Mouse (Mus musculus): ENCODE data around the gene Sds. TPM values are rescaled to one million over a fixed set of nuclear protein-coding genes. Genes with fewer than 3 reads are reported as not detected.

The Sds gene
- polyA plus RNA-seq, 1 experiment from 2014 or later = not detected

- H3K4me2 ChIP-seq (ENCODE audit: low read depth, low read length) = peak within 1 kb of the TSS; percentile 96
- H3K27ac ChIP-seq (ENCODE audit: low read length) = no peak within 1 kb of the TSS
- H3K9me3 ChIP-seq (ENCODE audit: control insufficient read depth, low read length) = no peaks in the 10 kb centered on the region
- whole genome bisulfite sequencing = 0% methylated on average over 40 of the region's 55 CpGs
- peak within 1 kb of the TSS; percentile 93 for H3K9ac ChIP-seq (ENCODE audit: low read length)
- H3K4me1 ChIP-seq (replicated peaks; ENCODE audit: control insufficient read depth, insufficient read depth, low read length) = peaks cover 9% of the 10 kb centered on the region
- ATAC-seq (ENCODE audit: low read depth) = peak; percentile 87
- H3K4me3 ChIP-seq (ENCODE audit: low read length) = peak within 1 kb of the TSS; percentile 87
- H3K27me3 ChIP-seq (ENCODE audit: control insufficient read depth, insufficient read depth, low read depth, low read length) = no peaks in the 10 kb centered on the region
- no peaks in the 10 kb centered on the region; the same call in 1 of the 2 replicates for H3K36me3 ChIP-seq (ENCODE audit: control insufficient read depth, insufficient read depth, low read length)
These were observed 26.9 kb downstream of the Sds start, which contains the start of gene Plbd2 for GRCm38 (mm10) chr5:120503144-120503795. Gene Plbd2 (minus strand): TSS chr5:120503625.

GRCm38 (mm10) chr5:120505368-120505767 is 29.0 kb downstream of the Sds start:
- Histone ChIP-seq H3K27ac (ENCODE audit: low read length) (no peak overlapping the region), H3K4me1 (replicated peaks; ENCODE audit: control insufficient read depth, insufficient read depth, low read length) (peaks cover 9% of the 10 kb centered on the region), H3K4me3 (ENCODE audit: low read length) (no peak overlapping the region), H3K4me2 (ENCODE audit: low read depth, low read length) (no peak overlapping the region), H3K27me3 (ENCODE audit: control insufficient read depth, insufficient read depth, low read depth, low read length) (no peaks in the 10 kb centered on the region), H3K9ac (ENCODE audit: low read length) (no peak overlapping the region), H3K9me3 (ENCODE audit: control insufficient read depth, low read length) (no peaks in the 10 kb centered on the region), H3K36me3 (ENCODE audit: control insufficient read depth, insufficient read depth, low read length) (no peaks in the 10 kb centered on the region)
- ATAC-seq (ENCODE audit: low read depth) = peak; percentile 24; the same call in 1 of the 2 replicates
- WGBS = 21% methylated on average over 16 of the region's 16 CpGs

- Histone ChIP-seq H3K4me2 (ENCODE audit: low read depth, low read length) (no peak overlapping the region), H3K4me1 (replicated peaks; ENCODE audit: control insufficient read depth, insufficient read depth, low read length) (peaks cover 12% of the 10 kb centered on the region), H3K4me3 (ENCODE audit: low read length) (no peak overlapping the region), H3K9ac (ENCODE audit: low read length) (no peak overlapping the region), H3K9me3 (ENCODE audit: control insufficient read depth, low read length) (no peaks in the 10 kb centered on the region), H3K27ac (ENCODE audit: low read length) (no peak overlapping the region), H3K27me3 (ENCODE audit: control insufficient read depth, insufficient read depth, low read depth, low read length) (no peaks in the 10 kb centered on the region), H3K36me3 (ENCODE audit: control insufficient read depth, insufficient read depth, low read length) (no peaks in the 10 kb centered on the region)
- no peak for ATAC-seq (ENCODE audit: low read depth)
- WGBS = 61% methylated on average over 9 of the region's 9 CpGs
These were observed 29.5 kb downstream of the Sds start for GRCm38 (mm10) chr5:120505781-120506180.

- H3K9me3 ChIP-seq (ENCODE audit: control insufficient read depth, low read length) = no peaks in the 10 kb centered on the region
These were observed 30.2 kb downstream of the Sds start for GRCm38 (mm10) chr5:120506490-120506889.

GRCm38 (mm10) chr5:120507311-120507710 is 31.0 kb downstream of the Sds start:
- Histone ChIP-seq H3K9me3 (ENCODE audit: control insufficient read depth, low read length) (no peaks in the 10 kb centered on the region), H3K27me3 (ENCODE audit: control insufficient read depth, insufficient read depth, low read depth, low read length) (no peaks in the 10 kb centered on the region), H3K36me3 (ENCODE audit: control insufficient read depth, insufficient read depth, low read length) (no peaks in the 10 kb centered on the region), H3K4me2 (ENCODE audit: low read depth, low read length) (no peak overlapping the region), H3K4me3 (ENCODE audit: low read length) (no peak overlapping the region), H3K4me1 (replicated peaks; ENCODE audit: control insufficient read depth, insufficient read depth, low read length) (peaks cover 18% of the 10 kb centered on the region), H3K9ac (ENCODE audit: low read length) (no peak overlapping the region), H3K27ac (ENCODE audit: low read length) (no peak overlapping the region)
- 49% methylated on average over 4 of the region's 4 CpGs for WGBS
- no peak for ATAC-seq (ENCODE audit: low read depth)

More at GRCm38 (mm10) chr5:120506490-120506889, 30.2 kb downstream of the Sds start:
- Histone ChIP-seq H3K36me3 (ENCODE audit: control insufficient read depth, insufficient read depth, low read length) (no peaks in the 10 kb centered on the region), H3K9ac (ENCODE audit: low read length) (no peak overlapping the region), H3K4me3 (ENCODE audit: low read length) (no peak overlapping the region), H3K4me1 (replicated peaks; ENCODE audit: control insufficient read depth, insufficient read depth, low read length) (peaks cover 15% of the 10 kb centered on the region), H3K27ac (ENCODE audit: low read length) (no peak overlapping the region), H3K4me2 (ENCODE audit: low read depth, low read length) (no peak overlapping the region), H3K27me3 (ENCODE audit: control insufficient read depth, insufficient read depth, low read depth, low read length) (no peaks in the 10 kb centered on the region)
- 38% methylated on average over 9 of the region's 9 CpGs for WGBS
- ATAC-seq (ENCODE audit: low read depth) = peak; percentile 21; the same call in 1 of the 2 replicates

DNA sequence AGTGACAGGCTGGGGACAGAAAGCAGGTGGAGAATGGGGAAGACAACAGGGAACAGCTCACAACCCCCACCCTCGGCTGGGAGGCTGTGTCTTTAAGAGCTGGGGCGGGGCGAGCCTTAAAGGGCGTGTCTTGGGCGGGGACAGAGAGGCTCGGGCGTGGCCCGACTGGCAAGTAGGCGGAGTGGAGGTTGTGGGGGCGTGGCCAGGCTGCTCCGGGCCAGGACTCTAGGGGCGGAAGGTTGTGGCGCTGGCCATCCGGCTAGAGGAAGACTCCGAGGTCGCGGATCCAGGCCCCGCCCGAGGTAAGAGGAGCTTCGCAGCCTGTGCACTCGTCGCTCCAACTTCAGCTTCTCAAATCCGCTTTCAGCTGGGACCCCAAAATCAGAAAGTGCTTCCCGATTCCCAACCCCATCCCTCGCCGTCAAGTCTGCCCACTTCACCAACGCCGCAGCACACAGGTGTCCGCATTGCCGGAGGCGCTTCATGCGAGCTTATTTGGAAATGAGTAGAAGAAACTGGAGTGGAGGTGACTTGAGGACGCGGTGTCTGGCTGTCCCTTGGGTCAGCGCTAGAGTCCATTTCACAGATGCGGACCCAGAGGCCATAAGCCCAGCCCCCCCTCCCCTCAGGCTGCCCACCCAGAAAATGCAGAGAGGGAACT is 34.8 kb downstream of the Sds start, which contains the start of gene Slc8b1:
TSS of gene Slc8b1 (plus strand) at position 187 of the 661 bp plus-strand sequence.
- no peaks in the 10 kb centered on the region for H3K27me3 ChIP-seq (ENCODE audit: control insufficient read depth, insufficient read depth, low read depth, low read length)
- peak within 1 kb of the TSS; percentile 91 for H3K4me2 ChIP-seq (ENCODE audit: low read depth, low read length)
- no peaks in the 10 kb centered on the region for H3K36me3 ChIP-seq (ENCODE audit: control insufficient read depth, insufficient read depth, low read length)
- WGBS = under 1% methylated on average over 36 of the region's 36 CpGs
- no peak within 1 kb of the TSS for H3K27ac ChIP-seq (ENCODE audit: low read length)
- ATAC-seq (ENCODE audit: low read depth) = peak; percentile 94
- H3K9me3 ChIP-seq (ENCODE audit: control insufficient read depth, low read length) = no peaks in the 10 kb centered on the region
- H3K9ac ChIP-seq (ENCODE audit: low read length) = peak within 1 kb of the TSS; percentile 73
- peaks cover 29% of the 10 kb centered on the region for H3K4me1 ChIP-seq (replicated peaks; ENCODE audit: control insufficient read depth, insufficient read depth, low read length)
- peak within 1 kb of the TSS; percentile 67 for H3K4me3 ChIP-seq (ENCODE audit: low read length)

DNA sequence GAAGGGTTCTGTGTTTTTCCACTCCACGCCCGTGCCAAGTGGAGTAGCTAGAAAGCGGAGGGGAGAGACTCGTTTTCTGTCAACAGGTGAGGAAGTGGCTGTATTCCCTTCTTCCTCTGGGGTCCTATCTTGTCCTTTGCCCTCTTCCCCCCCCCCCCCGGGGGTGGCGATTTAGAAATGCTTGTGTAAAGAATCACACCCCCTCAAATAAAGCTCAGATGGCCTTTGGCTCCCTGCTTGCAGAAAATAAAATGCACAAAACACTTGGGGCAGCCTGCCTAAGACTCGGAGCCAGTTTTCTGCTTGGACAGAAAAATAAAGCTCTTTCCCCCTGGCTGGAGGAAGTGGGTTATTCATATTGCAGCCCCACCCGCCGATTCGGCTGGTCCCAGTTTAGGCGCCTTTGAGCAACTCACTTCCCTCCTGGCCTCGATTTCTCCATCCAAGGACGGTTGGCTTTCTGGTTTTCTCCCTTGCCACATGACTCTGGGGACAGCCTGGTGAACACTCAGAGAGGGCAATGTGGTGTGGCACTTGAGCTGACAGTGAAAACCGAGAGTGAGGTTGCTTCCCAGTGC is 35.4 kb downstream of the Sds start:
- Histone ChIP-seq H3K9ac (ENCODE audit: low read length) (peak overlapping the region; percentile 73), H3K4me2 (ENCODE audit: low read depth, low read length) (peak overlapping the region; percentile 91), H3K36me3 (ENCODE audit: control insufficient read depth, insufficient read depth, low read length) (no peaks in the 10 kb centered on the region), H3K9me3 (ENCODE audit: control insufficient read depth, low read length) (no peaks in the 10 kb centered on the region), H3K27ac (ENCODE audit: low read length) (no peak overlapping the region), H3K4me3 (ENCODE audit: low read length) (peak overlapping the region; percentile 67), H3K4me1 (replicated peaks; ENCODE audit: control insufficient read depth, insufficient read depth, low read length) (peaks cover 34% of the 10 kb centered on the region), H3K27me3 (ENCODE audit: control insufficient read depth, insufficient read depth, low read depth, low read length) (no peaks in the 10 kb centered on the region)
- ATAC-seq (ENCODE audit: low read depth) = no peak; the same call in 1 of the 2 replicates
- 18% methylated on average over 14 of the region's 14 CpGs for WGBS

DNA sequence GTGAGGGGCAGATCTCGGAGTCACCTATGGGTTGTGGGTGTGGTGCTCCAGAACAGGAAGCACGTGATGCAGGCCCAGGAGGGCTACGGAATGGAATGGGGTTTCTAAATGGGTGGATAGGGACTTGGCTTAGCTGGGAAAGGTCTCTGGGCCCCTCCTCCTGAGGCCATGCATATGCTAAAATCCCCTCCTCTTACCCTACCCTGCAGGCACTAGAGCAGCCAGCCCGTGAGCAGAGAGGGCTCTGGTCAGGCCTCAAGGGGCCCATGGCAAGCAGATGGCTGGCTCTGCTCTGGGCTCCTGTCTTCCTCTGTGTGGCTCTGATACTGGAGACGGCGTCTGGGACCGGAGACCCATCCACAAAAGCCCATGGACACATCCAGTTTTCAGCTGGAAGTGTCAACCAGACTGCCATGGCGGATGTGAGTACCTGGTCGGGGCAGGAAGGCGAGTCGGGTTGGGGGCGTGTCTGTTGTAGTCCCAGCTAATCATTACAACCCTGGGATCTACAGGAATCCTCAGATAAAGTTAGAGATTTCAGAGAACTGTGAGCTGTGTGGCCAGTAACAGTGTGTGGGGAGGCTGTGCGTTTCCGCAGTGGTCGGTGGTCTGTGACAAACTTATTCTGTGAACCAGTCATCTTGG is 36.7 kb downstream of the Sds start:
- no peak overlapping the region for H3K9ac ChIP-seq (ENCODE audit: low read length)
- no peaks in the 10 kb centered on the region for H3K36me3 ChIP-seq (ENCODE audit: control insufficient read depth, insufficient read depth, low read length)
- no peaks in the 10 kb centered on the region for H3K9me3 ChIP-seq (ENCODE audit: control insufficient read depth, low read length)
- ATAC-seq (ENCODE audit: low read depth) = no peak
- no peak overlapping the region for H3K27ac ChIP-seq (ENCODE audit: low read length)
- no peak overlapping the region for H3K4me3 ChIP-seq (ENCODE audit: low read length)
- WGBS = 62% methylated on average over 15 of the region's 15 CpGs
- no peak overlapping the region for H3K4me2 ChIP-seq (ENCODE audit: low read depth, low read length)
- H3K4me1 ChIP-seq (replicated peaks; ENCODE audit: control insufficient read depth, insufficient read depth, low read length) = peaks cover 34% of the 10 kb centered on the region
- no peaks in the 10 kb centered on the region for H3K27me3 ChIP-seq (ENCODE audit: control insufficient read depth, insufficient read depth, low read depth, low read length)

All from lung, embryonic 16.5 days (tissue).